Mouse (Mus musculus): ENCODE measurements around the gene Ocrl.

Ocrl gene

GRCm38 (mm10) chrX:47912306-47912792 is at the start of gene Ocrl:
Ocrl (plus strand) TSS chrX:47912387.
- DNase-seq (ENCODE audit: low spot score), result peak; percentile 53

DNA sequence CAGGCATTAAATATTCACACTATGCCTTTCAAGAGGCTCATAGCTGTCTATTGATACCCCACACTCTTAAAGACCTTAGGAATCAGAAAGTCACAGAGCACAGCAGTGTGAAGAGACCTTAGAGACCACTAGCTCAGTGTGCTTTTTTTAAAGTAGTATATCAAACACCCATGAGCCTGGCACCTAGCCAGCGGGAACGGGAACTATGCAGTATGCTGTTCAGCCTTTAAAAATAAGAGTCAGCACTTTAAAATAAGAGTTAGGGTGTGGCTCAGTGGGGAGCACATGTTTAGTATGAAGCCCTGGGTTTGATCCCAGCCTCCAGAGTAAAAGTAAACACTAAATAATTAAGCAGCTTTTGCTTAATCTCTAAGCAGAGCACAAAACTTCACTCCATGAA is 32.1 kb upstream of the Ocrl start:
- DNase-seq (ENCODE audit: low spot score), result peak; percentile 17

DNA sequence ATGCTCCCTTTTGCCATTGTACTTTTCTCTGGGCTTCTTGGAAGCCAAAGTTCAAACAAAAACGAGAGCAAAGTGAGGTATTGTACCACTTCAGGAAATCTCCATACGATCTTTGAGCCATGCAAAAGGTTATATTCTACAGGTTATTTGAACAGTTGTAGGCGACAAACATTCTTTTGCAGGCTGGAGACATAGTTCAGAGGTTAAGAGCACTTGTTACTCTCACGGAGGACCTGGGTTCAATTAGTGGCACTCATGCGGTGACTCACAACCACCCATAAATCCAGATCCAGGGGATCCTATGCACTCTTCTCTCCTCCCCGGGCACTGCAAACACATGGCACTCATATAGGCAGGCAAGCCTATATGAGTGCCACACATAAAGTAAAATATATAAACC is 29.4 kb upstream of the Ocrl start:
- no peak for DNase-seq (ENCODE audit: low spot score)

DNA sequence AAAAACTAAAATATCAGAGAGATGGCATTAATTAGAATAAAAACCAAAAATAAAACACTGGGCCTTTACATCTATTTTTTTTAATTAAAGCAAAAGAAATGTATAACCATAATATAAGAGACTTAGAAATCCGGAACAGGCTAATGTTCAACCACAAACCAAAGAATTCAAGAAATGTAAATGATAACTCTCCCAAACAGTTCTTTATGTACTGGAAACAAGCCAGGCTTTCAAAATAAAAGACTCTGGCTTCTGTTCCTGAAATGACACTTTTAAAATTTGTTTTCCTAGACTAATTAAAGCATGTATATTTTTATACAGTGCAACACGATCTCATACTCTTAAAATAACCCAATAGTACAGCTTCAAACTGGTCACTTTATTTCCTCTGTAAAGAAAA is 24.8 kb upstream of the Ocrl start:
- DNase-seq (ENCODE audit: low spot score), result no peak

DNA sequence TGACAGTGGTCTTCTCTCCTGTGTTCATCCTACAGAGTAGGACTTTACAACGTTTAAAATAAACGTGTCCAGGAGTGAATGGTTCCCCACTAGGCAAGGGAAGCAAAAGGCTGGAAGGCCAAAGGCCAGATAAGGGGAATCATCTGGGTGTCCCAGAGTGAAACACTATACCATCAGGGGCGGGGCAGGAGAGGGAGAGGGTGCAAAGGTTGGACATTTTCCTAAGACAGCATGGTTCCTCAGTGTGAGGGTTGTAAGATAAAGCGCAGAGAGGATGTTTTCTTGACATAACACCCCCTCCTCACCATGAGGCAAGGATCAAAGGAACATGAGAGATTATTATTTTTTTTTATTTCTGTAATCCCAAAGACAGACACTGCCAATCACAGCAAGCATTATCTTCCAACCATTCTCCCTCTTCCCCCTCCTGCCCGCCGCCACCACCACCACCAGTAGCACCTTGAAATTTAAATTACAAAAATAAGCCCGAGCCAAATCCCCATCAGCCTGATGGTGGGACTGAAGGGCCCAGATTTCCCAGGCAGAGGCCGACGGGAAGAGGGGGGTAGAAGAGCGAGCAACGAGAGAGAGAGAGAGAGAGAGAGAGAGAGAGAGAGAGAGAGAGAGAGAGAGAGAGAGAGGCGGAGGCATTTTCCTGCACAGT is 20.8 kb upstream of the Ocrl start:
- no peak for DNase-seq (ENCODE audit: low spot score)

DNA sequence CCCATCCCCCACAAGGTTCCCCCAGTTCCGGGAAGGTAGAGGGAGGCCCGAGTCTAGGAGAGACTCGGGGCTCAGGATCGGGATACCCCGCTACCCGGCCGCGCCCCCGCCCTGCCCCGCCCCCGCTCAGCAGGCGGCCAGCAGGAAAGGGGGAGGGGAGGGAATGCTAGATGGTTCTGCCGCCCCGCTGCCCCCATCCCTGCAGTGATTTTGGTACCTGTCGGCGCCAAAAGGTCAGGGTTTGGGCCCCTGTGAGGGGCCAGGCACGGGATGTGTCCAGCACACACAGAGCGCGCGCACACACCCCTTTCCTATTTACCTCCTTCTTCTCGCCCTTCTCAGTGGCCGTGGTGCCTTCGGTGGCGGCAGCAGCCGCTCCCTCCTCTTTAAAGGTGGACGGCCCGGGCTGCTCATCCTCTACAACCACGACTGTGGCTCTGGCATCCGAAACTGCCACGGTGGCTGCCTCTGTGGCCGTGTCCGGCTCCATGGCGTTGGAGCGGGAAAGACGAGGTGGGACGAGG is 20.2 kb upstream of the Ocrl start:
- peak; percentile 3 for DNase-seq (ENCODE audit: low spot score)

DNA sequence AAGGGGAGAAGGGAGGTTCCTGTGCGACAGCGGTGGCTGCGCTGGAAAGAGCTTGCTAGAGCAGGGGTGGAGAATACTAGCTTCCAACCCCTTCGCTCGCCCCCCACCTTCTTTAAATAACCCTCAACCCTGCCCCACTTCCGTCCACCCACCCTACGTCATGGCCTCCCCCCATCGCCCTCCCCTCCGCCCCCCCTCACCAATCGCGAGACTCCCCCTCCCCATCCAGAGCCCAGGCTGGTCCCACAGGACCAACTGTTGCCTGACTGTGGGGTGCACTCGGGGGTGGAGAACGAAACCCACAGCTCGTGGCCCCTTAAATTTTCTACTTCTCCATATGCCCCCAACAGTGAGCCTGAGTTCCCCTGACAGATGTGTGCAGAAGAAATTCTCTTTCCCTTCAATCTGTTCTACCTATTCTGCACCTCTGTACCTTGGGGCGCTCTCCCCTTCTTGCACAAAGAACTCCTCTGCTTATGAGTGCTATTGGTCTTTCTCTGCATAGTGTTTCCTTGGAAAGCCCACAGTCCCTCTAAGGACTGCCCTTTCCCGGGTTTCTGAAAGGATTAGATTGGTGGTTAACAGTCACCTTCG is 19.7 kb upstream of the Ocrl start, which contains the start of gene Smarca1:
Gene Smarca1, minus strand, starts transcription at position 544 of the 594 bp plus-strand sequence.
- no peak for DNase-seq (ENCODE audit: low spot score)

DNA sequence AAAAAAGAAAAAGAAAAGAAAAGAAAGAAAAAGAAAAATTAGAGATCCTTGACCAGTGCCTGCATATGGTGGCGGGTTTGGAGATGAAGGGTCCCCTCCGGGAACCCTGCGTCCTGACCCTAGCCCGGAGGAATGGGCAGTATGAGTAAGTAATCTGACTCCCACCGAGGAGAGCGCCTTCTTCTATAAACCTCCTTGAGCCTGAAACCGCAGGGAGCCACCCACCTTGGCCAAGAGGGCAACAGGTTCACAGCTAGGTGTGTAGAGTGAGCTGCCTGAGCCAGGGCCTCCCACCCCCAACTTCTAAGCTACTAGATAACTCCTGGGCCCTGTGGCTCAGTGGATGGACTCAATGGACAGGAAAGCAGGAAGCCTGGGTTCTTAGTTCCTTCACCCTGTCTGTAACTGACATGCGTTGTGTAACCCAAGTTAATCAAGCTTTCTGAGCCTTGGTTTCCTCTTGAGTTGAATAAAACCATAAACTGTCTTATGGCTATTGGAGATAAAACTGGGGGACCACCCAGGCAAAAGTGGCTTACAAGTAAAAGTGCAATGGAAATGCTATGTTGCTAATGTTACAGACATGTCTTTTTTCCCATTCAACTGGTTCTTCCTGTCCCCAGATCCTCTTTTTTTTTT is 836 bp downstream of the Ocrl start:
- no peak for DNase-seq (ENCODE audit: low spot score)

GRCm38 (mm10) chrX:47913543-47913938 is 1.4 kb downstream of the Ocrl start:
- no peak for DNase-seq (ENCODE audit: low spot score)

DNA sequence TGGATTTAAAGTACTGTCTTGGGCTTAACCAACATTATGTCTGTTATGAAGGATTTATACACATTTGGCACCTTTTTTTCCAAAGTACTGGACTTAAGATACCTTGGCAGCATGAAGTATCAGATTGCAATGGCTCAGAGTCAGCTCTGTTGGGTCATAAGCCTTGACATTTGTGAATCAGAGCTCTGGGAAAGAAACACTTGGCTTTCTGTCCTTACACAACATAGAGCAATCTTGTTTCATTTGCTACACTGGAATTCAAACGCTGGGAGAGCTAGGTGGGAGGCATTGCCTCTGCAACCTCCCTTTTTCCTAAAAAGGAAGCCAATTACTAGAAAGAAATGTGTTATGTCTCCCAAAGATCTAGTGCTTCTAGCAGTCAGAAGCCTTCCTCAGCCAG is 4.6 kb downstream of the Ocrl start:
- no peak for DNase-seq (ENCODE audit: low spot score)

GRCm38 (mm10) chrX:47920541-47920940 is 8.4 kb downstream of the Ocrl start:
- no peak for DNase-seq (ENCODE audit: low spot score)

GRCm38 (mm10) chrX:47927981-47928380 is 15.8 kb downstream of the Ocrl start:
- no peak for DNase-seq (ENCODE audit: low spot score)

DNA sequence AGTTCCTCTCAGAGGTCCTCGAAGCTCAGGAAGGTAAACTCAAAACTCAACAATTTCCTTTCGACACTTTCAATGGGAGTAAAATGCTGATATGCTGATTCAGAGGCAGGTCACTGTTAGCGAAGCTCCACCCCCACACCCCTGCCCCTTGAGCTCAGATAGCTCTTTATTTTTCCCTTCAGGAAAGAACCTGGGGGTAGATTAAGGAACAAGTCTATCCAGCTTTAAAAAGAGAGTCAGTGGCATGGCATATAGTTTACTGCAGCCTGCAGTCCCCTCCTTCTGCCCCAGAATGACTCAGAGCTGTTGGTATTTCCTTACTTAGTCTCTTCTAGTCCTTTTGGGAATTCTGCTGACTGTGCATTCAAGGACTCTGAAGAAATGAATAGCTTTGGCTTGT is 18.3 kb downstream of the Ocrl start:
- no peak for DNase-seq (ENCODE audit: low spot score)

DNA sequence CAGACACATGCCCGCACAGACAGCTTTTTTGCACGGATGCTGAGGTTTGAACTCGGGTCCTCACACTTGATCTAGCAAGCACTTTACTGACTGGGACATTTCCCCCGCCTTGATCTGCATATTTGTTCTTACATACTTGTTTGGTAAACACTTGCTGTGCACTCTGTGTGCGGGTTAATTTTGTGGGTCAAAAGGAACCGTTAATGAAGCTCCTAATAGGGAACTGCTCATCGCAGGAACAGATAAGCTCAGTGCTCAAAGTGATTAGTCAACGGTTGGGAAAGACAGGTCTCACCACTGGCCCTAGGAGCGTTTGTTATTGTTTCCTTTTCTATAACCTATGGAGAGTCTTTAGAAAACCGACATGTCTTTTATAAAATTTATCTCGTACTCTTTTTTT is 22.2 kb downstream of the Ocrl start:
- no peak for DNase-seq (ENCODE audit: low spot score)

DNA sequence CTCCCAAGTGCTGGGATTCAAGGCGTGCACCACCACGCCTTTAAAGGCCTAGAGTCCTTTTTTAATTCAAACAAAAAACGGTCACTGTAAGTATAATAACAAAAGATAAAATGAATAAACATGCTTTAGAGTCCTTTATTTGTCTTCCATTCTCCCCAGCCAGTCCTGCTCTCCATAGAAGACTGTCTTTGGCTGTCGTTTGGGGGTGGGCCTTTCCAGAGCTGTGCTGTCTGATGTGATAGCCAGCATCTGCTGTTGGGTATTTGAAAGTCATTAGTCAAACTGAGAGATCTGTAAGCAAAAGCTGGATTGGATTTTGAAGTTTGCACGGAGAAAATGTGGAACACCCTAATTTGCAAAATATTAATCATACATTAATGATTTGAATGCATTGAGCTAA is 24.7 kb downstream of the Ocrl start:
- DNase-seq (ENCODE audit: low spot score), result no peak

- no peak for DNase-seq (ENCODE audit: low spot score)
These were observed 25.6 kb downstream of the Ocrl start for GRCm38 (mm10) chrX:47937740-47938139.

DNA sequence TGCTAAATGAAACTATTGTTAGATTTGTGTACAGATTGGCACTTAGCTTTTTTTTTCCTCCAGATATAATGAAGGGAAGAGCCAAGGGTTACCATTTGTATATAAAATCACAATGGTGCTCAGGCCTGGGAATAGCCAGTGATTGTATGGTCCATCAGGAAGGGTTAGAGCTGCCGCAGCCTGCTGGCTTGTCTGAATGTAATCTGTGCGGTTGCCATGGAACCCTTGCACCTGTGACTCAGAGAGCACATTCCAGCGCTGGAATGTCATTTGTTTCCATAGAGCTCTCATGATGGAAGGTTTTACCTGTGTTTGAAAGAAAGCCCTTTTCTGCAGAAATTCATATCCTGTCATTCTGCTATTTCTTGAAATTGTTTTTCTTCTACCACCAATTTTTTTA is 37.5 kb downstream of the Ocrl start:
- DNase-seq (ENCODE audit: low spot score), result no peak

GRCm38 (mm10) chrX:47962579-47962978 is 50.4 kb downstream of the Ocrl start:
- DNase-seq (ENCODE audit: low spot score), result no peak

GRCm38 (mm10) chrX:47970371-47970770 is 58.2 kb downstream of the Ocrl start:
- no peak for DNase-seq (ENCODE audit: low spot score)

GRCm38 (mm10) chrX:47970864-47971263 is 58.7 kb downstream of the Ocrl start:
- DNase-seq (ENCODE audit: low spot score), result no peak

DNA sequence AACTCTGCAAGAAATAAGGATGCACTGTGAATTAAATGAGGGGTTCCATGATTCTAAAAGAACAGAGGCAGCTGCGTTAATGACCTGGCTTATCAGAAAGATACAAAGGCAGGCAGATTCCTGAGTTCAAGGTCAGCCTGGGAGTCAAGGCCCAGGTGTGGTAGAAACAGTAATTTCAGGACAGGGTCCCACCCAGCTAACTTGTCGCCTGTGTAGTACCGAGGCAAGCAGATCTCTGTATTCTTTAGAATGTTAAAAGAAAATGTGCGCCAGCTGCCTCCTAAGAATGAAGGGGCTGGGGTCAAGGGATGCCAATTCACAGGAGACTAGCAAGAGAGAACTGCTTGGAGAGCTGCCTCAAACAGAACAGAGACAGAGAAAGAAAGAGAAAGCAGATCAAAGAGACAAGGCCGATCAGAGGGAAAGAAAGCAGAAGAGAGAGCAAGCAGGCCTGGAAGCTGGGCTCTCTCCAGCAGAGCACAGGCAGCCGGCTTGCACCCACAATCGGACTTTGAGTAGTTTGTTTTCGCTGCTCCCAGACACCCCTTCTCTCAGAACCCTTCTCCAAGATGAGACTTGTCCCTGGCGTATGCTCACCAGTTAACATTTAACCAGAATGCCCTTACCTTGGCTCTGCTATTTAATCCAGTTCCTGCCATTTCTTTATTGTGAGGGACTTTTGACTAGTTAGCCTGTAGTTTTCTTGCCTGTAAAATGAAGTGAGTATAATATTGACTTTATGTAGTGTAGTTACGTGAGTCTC is 59.4 kb downstream of the Ocrl start:
- no peak for DNase-seq (ENCODE audit: low spot score)

DNA sequence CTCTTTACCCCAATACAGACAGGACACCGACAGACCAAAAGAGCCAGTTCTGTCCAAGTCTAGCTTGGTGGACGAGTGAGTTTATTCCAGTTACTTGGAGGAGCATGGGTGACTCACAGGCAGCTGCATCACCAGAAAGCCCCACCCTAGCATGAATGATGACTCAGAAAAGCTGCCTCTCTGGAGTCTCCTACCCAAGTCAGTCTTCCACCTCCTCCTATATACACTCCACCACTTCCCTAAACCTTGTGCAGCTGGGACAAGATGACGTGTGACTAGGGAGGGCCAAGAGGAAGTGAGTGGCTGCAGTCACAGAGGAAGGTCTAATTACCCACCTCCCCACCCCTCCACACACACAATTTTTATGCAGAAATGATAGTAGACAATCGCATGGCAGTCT is 64.4 kb downstream of the Ocrl start:
- no peak for DNase-seq (ENCODE audit: low spot score)

Data from ovary, postnatal 14 days (tissue).